Mouse (Mus musculus): ENCODE measurements around the gene Clic1.
"Not testable (repeated sequence)": the region's sequence is repeated elsewhere in the genome, so short reads cannot be mapped to it uniquely, and the experiment has no call there.

Clic1 gene

DNA sequence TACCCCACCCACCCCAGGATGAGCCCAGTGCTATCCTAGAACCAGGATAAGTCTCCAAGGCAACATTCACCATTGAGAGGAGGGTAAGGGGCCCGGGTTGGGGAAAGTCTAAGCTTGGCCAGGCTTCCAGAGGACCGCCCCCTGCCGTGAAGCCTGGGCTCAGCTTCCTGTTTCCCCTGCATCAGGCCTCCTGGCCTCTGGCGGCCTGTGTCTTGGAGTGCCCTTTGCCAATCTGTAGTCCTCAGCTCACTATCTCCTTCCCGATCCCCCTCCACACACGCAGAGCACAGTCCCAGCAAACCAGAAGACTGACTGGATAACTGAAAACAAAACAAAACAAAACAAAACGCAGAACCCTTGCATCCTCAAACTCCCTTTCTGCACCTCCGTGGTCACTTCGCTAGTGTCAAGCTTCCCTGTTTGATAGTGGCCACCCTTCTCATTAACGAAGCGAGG is at the start of gene Clic1:
TSS of gene Clic1 (plus strand) at position 406 of the 456 bp plus-strand sequence.
- DNase-seq = peak; percentile 43

DNA sequence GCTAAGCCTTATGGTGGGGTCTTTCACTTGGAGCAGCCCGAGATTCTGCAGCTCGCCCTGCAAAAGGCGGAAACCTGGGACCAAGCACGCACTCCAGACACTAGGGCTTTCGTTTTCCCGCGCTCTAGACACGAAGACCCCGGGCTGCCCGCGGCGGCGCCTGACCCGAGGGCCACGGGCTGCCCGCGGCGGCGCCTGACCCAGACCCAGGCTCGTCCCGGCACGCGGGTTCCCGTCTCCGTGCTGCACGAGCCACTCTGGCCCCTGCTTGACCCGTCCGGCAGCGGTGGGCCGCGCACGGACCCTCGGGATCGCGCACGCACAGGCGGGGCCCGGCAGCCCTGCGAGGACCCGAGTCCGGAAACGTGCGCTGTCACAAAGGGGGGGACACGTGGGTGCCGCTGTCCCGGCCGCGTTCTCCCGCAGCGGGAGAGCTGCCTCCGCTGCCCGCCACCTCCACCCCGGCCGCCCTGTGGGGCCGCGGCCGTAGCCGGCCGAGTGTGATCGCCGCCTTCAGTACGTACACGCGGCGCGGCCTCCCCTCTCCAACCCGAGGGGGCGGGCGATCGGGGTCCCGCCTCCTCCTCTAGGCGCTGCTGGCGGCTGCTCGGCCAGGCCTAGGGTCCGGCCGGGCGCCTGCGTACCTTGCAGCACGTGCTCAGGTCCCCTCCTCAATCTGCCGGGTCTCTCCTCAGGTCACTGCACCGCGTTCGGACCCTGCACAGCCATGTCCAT is 48.9 kb upstream of the Clic1 start, which contains the start of gene Vars:
TSS of gene Vars (plus strand) at position 271 of the 735 bp plus-strand sequence.
- peak; percentile 91 for DNase-seq

DNA sequence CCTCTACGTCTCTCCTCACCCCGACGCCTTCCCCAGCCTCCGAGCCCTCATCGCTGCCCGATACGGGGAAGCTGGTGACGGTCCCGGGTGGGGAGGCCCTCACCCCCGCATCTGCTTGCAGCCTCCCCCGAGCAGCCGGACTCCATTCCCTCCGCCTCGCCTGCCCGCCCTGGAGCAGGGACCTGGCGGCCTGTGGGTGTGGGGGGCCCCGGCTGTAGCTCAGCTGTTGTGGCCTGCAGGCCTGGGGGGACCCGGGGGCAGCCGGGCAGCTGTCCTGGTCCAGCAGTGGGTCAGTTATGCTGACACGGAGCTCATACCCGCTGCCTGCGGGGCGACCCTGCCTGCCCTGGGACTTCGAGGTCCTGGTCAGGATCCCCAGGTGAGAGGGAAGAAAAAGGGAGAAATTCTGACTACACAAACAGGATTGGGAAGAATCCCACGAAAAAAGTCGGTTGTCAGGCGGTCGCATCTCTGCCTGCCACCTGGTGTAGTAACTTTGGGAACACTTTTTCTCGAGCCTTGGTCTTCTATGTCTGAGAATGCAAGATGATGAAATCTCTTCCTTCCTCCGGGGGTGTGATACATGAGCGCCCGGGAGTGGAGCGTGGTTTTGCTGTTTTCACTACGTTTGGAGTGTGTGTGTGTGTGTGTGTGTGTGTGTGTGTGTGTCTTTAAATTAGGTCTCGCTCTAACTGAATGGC is 48.2 kb upstream of the Clic1 start:
- no peak for DNase-seq

DNA sequence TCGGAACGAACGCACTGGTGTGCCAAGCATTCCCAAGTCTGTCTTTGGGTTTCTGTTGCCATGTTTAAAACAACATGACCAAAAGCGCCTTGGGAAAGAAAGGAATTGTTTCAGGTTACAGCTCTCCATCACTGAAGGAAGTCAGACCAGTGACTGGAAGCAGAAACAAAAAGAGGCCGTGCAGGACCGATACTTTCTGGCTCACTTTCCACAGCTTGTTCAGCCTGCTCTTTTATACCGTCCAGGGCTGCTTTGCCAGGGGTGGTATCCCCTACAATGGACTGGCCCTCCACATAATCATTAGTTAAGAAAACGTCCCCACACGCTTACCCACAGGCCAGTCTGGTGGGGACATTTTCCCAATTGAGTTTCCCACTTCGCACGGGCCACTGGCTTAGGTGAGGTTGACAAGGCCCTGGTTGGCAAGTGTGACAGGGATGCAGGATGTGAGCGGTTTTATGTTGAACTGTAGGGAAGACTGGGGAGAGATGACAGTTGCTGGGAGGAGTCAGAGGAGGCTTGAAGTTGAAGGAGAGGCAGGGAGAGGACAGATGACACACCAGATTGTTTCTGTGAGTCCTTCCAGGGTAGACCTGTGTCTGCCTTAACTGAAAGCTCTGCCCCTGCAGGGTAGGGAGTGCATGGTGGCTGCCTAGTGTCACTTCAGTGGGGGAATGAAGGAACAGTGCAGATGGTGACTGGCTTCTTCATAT is 47.5 kb upstream of the Clic1 start:
- DNase-seq = no peak

DNA sequence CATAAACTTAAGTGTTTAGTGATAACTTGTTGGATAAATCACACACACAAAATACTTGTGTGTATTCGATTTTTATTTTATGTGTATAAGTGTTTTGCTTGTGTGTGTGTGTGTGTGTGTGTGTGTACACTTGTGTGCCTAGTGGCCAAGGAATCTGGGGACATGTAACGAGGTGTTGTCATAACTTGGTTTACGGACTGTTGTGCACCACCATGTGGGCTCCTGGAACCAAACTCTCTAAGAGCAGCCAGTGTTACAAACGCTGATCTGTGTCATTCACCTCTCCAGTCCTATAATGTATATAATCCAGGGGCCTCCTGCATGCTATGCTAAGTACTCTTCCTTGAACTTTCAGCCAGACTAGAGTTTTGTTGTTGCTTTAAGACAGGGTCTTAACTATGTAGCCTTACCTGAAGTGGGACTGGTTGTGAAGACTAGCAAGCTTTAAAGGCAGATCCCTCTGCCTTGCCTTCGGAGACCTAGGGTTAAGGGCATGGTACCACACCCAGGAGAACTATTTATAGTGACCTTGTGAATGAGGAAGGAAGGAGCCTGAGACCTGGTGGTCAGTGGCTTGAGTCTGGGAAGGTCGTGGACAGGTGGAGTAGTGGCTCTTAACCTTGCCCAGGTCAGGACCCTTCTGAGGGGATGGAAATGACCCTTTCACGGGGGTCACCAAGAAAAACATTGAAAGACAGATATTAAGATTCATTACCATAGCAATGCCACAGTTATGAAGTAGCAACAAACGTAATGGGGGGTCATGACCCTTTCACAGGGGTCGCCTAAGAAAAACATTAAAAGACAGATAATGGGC is 46.5 kb upstream of the Clic1 start:
- DNase-seq = no peak

DNA sequence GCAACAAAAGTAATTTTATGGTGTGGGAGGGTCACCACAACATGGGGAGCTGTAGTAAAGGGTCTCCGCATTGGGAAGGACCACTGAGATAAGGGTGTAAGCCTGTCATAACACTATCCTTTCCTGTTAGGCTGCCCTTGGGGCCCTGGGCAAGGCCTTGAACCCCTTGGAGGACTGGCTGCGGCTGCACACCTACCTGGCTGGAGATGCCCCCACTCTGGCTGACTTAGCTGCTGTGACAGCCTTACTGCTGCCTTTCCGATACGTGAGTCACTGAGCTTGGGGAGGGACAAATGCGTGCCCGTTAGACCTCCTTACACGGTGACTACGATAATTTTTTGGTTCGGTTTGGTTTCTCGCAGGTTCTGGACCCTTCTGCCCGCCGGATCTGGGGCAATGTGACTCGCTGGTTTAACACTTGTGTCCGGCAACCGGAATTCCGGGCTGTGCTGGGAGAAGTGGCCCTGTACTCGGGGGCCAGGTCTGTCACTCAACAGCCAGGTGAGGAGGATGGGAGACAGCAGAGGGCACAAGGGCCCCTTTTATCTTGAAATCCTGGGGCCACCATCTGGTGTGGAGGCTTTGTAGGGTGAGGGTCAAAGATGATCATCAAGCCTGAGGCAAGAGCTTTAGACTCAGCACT is 45.6 kb upstream of the Clic1 start:
- DNase-seq = no peak

DNA sequence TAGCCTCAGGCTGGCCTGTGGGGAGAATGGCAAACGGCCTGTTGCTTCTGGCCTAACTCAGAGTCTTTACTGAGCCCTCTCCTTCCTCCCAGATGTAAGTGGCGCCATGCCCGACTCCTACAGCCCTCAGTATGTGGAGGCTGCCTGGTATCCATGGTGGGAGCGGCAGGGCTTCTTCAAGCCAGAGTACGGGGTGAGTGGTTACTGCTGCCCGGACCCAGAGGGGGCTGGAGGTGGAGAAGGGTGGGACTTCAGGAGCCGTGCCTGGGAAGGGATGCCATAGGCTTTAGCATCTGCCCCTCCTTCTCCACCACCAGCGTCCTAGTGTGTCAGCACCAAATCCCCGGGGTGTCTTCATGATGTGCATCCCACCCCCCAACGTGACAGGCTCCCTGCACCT is 44.6 kb upstream of the Clic1 start:
- no peak for DNase-seq

DNA sequence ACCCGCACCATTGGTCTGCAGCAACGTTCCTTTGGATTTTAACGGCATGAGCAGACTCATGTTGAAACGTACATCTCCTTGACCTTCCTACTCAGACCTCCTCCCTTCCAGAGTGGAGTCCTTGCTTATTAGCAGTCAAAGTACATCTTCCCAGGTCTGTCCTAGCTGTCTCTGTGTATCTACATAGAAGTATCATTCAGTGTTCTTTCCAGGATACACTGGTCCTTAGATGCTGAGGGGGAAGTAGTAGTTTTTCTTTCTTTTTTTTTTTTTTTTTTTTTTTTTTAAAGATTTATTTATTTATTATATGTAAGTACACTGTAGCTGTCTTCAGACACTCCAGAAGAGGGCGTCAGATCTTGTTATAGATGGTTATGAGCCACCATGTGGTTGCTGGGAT is 43.9 kb upstream of the Clic1 start:
- DNase-seq = not testable (repeated sequence)

DNA sequence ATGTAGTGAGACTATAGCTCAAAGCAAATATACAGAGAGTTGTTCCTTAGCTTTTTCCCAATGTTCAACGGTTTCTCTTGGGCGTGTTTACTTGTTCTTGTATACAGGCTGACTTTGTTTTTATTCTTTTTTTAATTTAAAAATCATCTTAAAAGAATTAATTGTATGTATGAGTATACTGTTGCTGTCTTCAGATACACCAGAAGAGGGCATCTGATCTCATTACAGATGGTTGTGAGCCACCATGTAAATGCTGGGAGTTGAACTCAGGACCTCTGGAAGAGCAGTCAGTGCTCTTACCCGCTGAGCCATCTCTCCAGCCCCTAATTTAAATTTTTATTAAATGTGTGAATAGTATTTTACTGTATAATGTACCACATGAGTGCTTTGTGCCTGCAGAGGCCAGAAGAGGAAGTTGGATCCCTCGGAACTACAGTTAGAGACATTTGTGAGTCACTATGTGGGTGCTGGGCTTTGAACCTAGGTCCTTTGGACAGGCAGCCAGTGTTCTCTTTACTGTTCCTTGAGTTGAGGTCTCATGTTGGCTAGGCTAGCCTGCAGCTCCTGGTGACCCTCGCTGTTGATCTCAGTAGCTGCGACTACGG is 42.3 kb upstream of the Clic1 start:
- DNase-seq = no peak

DNA sequence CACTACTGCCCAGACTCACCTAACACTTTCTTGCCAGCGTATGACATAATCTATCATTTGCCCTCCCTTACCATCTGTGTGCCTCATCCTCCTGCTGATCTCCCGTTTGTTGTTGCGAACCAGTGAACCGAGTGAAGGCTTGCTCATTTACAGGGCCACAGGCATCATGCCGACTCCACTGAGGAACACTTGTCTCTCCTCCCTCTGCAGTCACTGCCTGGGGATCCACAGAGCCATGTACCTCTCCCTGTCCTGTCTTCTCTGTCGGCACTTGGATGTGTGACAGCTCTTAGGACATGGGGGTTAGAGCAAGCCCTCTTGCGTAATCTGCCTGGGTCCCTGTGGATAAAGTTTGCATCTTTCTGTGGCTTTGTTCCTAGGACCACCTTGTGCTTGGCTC is 40.2 kb upstream of the Clic1 start:
- no peak for DNase-seq

DNA sequence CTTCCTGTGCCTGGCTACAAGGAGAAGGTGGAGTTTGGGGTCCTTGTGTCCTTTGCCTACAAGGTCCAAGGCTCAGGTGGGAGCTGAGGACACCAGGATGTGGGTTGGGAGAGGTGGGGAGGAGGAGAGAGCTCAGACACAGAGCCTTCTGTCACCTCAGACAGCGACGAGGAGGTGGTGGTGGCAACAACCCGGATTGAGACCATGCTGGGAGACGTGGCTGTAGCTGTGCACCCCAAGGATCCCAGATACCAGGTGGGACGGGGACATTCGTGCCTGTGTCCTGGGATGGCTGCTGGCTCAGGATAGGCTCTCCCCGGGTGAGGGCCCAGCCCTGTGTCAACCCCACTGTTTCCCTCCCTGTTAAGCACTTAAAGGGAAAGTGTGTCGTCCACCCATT is 38.3 kb upstream of the Clic1 start:
- DNase-seq = no peak

DNA sequence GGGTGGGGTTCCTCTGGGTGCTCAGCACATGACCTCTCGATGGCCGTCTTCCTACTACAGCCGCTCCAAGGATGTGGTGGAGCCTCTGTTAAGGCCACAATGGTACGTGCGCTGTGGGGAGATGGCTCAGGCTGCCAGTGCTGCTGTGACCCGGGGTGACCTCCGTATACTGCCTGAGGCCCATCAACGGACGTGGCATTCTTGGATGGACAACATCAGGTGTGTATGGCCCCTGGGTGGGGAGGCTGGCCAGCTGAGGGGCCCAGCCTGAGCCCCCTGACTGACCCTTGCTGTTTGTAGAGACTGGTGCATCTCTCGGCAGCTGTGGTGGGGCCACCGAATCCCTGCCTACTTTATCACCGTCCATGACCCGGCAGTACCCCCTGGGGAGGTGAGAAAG is 37.3 kb upstream of the Clic1 start:
- no peak for DNase-seq

DNA sequence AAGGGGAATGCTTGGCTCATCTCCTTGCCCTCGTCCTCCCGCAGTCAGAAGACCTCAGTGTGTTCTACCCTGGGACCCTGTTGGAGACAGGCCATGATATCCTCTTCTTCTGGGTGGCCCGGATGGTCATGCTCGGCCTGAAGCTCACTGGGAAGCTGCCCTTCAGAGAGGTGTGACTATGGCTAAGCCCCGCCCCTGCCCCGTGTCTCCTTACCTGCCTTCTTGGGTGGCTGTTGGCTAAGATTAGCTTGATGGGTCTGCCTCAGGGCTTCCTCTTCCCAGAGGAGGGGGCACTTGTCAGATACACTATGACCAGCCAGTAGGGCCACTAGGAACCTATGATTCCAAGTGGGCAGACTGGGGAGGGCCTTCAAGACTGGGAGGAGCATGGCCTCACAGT is 36.5 kb upstream of the Clic1 start:
- no peak for DNase-seq

DNA sequence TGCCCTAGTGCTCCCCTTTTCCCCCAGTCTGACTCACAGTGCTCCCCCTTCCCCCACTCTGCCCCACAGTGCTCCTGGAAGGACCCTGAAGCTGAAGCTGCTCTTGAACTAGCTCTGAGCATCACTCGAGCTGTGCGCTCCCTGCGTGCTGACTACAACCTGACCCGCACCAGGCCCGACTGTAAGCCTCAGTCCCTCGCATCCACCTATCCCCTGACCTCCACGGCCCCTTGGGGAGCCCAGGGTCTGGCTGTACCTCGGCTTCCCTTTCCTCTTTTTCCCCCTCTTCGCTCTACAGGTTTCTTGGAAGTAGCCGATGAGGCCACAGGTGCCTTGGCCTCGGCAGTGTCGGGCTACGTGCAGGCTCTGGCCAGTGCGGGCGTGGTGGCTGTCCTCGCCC is 34.5 kb upstream of the Clic1 start:
- DNase-seq = no peak

DNA sequence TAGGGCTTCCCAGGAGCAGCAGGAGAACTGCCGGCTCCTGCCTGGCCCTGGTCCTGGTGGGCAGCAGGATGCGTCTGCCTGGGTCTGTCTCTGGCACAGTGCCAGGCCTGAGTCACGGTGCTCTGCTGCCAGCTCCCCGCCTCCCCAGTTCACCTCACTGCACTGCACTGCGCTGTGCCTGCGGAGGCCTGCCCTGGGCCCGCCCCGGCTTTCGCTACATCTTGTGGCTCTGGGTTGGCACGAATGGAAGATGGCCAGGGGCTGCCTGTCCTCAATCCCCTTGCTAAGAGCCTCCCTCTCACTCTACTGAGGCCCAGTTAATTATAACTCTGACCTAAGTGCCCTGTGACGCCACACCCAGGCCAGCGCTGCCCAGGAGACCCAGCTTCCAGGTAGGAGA is 33.4 kb upstream of the Clic1 start, which contains the start of gene Vwa7:
TSS of gene Vwa7 (plus strand) at position 204 of the 400 bp plus-strand sequence.
- peak; percentile 33 for DNase-seq

DNA sequence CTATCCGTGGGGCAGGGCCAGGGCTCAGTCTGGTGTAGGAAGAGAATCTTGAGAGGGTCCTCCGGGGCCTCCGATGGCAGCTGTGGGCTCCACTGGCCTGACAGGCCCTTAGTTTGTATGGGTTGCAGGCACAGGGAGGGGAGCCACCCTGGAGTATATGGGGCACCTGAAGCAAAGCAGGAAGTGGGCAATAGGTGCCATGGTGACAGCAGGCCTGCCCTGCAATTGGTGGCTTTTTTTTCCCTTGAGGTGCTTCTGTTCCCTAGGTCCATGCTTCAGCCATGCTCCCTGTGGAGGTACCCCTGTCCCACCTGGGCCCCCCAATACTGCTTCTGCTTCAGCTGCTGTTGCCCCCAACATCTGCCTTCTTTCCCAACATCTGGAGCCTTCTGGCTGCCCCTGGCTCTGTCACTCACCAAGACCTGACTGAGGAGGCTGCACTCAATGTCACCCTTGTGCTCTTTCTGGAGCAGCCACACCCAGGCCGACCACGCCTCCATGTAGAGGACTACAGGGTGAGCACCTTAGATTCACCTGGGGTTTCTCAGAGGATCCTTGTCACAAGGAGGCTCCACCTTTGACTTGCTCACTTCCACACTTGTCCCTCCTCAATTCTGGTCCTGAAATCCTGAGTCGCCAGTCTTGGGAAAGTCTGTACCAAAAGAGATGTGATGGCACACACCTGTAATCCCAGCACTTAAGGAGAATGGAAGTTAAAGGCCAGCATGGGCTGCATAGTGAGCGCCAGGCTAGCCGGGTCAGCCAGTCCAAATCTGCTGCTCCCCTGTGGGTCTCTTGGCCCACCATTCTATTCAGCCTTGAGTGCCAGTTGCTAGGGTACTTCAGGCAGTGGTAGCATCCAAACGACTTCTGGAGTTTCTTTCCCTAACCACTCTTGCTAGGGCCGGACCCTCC is 32.7 kb upstream of the Clic1 start:
- no peak for DNase-seq

DNA sequence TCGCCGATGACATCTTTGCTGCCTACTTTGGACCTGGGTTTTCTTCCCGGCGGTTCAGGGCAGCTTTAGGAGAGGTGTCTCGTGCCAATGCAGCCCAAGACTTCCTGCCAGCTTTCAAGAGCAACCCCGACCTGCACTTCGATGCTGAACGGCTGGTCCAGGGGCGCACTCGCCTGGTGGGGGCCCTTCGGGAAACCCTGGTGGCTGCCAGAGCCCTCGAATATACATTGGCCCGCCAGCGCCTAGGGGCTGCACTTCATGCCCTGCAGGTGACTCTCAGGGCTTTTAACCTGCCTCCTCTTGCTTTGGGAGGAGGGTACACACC is 32.1 kb upstream of the Clic1 start:
- no peak for DNase-seq

DNA sequence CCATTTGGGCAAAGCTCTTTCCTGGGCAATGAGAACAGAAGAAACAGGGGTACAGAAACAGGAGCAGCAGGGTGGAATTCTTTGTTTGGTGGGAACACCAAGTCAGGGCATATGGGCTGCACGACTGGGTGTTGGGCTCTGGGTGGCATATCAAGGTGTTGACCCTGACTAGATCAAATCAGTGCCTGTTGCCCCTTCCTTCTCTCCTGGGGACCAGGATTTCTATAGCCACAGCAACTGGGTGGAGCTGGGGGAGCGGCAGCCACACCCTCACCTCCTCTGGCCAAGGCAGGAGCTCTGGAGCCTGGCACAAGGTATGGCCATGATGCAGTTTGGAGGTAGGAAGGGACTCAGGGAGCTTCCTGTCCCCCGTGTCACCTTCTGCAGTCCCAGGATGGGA is 31.6 kb upstream of the Clic1 start:
- no peak for DNase-seq

DNA sequence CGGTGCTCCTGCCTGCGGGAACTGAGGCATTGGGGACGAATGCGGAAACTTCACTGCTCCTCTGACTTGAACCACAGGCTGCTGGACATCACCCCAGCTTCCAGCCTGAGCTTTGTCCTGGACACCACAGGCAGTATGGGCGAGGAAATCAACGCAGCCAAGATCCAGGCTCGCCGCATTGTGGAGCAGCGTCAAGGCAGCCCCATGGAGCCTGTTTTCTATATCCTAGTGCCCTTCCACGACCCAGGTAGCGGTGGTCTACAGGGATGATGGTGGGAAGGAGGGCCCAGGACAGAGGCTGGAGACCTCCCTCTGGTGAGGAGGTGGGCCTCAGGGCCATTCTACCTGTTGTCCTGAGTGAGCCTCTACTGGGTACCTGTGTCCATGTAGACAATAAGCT is 29.9 kb upstream of the Clic1 start:
- DNase-seq = no peak

DNA sequence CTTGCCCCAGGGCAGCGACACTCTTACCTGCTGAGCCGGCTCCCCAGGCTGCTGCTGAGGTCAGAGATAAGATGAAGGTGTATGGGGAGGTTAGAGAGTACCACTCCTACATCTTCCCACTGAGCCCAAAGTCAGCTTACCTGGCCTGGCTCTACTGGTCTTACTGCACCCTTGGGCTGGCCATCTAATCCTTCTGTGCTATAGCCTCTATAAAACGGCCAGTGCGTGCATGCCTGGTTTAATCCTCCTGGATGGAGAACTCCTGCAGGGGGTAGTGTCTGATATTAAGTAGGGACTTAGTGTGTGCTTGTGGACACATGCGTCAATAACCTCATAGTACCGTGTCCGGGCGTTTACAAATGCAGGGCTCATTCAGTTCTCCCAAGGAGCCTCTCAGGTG is 29.2 kb upstream of the Clic1 start:
- no peak for DNase-seq

Data from kidney, adult 18-20 months (tissue).